Mouse (Mus musculus) heart, embryonic 14.5 days (tissue): ENCODE data around the gene Ccdc6. TPM values are rescaled to one million over a fixed set of nuclear protein-coding genes. Genes with fewer than 3 reads are reported as not detected.

ENCODE experiments used
- ATAC-seq: fragments of 200-750 bp; cut with Nextera tagmentation; 2 replicates; pipeline ENCODE4 v1.8.0; 2017; ENCODE audit warnings: low read depth, moderate TSS enrichment; ENCODE audit not compliant: insufficient number of reproducible peaks, insufficient read depth, low FRiP score
- H3K27ac ChIP-seq, 2 experiments: fragments of 200-500 bp in 1 of 2; fragments of 300-500 bp in 1 of 2; sonication (generic) in 1 of 2; replicated peaks in 1 of 2; 2 replicates each; pipeline ENCODE4 v1.5.1; 2012 to 2014; ENCODE audit warnings: low read depth in 2 of 2, low read length in 2 of 2, control low read depth in 1 of 2, mild to moderate bottlenecking in 1 of 2, mixed read lengths in 1 of 2; ENCODE audit not compliant: control insufficient read depth in 1 of 2, insufficient read depth in 1 of 2
- H3K27me3 ChIP-seq: fragments of 300-500 bp; sonication (generic); 2 replicates; pipeline ENCODE4 v1.6.1; 2014; ENCODE audit warnings: mild to moderate bottlenecking, low read length, control low read depth; ENCODE audit not compliant: control insufficient read depth, insufficient read depth
- H3K36me3 ChIP-seq: fragments of 300-500 bp; sonication (generic); 2 replicates; pipeline ENCODE4 v1.6.1; 2014; ENCODE audit warnings: mild to moderate bottlenecking, control low read depth, low read length, mixed read lengths; ENCODE audit not compliant: control insufficient read depth, insufficient read depth
- H3K4me1 ChIP-seq, 2 experiments: fragments of 200-500 bp in 1 of 2; fragments of 300-500 bp in 1 of 2; sonication (generic) in 1 of 2; 2 replicates each; pipeline ENCODE4 v1.6.1; 2012 to 2014; ENCODE audit warnings: low read length in 2 of 2, control low read depth in 1 of 2, mixed read lengths in 1 of 2; ENCODE audit not compliant: control insufficient read depth in 2 of 2, insufficient read depth in 2 of 2
- H3K4me2 ChIP-seq: fragments of 300-500 bp; sonication (generic); 2 replicates; pipeline ENCODE4 v1.6.1; 2014; ENCODE audit warnings: mild to moderate bottlenecking, low read length
- H3K4me3 ChIP-seq, 2 experiments: fragments of 200-500 bp in 1 of 2; fragments of 300-500 bp in 1 of 2; sonication (generic) in 1 of 2; 2 replicates each; pipeline ENCODE4 v1.5.1; 2012 to 2014; ENCODE audit warnings: low read length in 2 of 2, mild to moderate bottlenecking in 2 of 2, control low read depth in 1 of 2, low read depth in 1 of 2, moderate library complexity in 1 of 2; ENCODE audit not compliant: control insufficient read depth in 1 of 2, insufficient read depth in 1 of 2
- H3K9ac ChIP-seq: fragments of 300-500 bp; sonication (generic); 2 replicates; pipeline ENCODE4 v1.6.1; 2014; ENCODE audit warnings: mild to moderate bottlenecking, low read length
- H3K9me3 ChIP-seq: fragments of 300-500 bp; sonication (generic); 2 replicates; pipeline ENCODE4 v1.6.1; 2016; ENCODE audit warnings: low read length, control low read depth; ENCODE audit not compliant: control insufficient read depth
- WGBS: fragments of 180-500 bp; shearing (Covaris S2); extraction: QIAGEN DNeasy Blood & Tissue Kit; methylation state at CpG from one replicate; pipeline ENCODE4 v1.1.7; 2014; 5-methylcytosine and 5-hydroxymethylcytosine counted together
- polyA plus RNA-seq: library from polyadenylated mRNA; unstranded; fragments of >200 nt; fragmentation: Nextera tagmentation; extraction: Ambion mirVana; gene quantifications from 2 replicates; pipeline ENCODE4 v1.2.1, GENCODE M21; 2014

Gene Ccdc6
- polyA plus RNA-seq, 1 experiment from 2014 or later = 24.8 TPM

DNA sequence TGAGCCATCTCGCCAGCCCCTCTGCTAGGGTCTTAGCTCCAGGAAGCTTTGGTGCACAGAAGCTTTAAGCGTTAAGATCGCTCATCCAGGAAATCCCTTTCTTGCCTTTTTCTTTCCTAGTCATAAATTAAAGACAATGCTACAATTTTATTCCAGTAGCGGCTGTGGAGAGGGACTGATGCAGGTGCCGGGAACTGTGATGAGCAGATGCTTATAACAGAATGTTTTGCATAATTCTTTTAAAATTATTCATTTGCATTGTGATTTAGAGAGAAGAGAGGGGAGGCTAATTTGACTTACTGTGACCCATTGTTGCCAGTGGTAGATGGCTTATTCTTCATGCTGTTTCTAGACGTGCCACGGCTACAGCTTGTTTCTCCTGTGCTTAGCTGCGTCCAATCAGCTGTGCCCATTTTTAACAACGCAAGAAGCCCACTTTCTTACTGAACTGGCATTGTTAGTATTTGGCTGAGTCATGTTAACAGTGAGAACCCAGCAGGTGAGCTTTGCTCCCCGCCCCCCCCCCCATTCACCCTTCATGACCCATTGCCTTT lies 47.2 kb downstream of the Ccdc6 start:
- Histone ChIP-seq H3K27ac (no peak overlapping the region), H3K4me3 (no peak overlapping the region), H3K36me3 (peaks cover 52% of the 10 kb centered on the region), H3K9ac (no peak overlapping the region), H3K4me1 (peaks cover 10 to 25% of the 10 kb centered on the region in 2 experiments), H3K27me3 (no peaks in the 10 kb centered on the region), H3K4me2 (no peak overlapping the region), H3K9me3 (0 out of 2 replicates have a peak, but pooled peaks cover 6% of the 10 kb centered on the region)
- WGBS = 95% methylated on average over 10 of the region's 10 CpGs
- no peak for ATAC-seq

GRCm38 (mm10) chr10:70145873-70146272 lies 49.0 kb downstream of the Ccdc6 start:
- Histone ChIP-seq H3K4me1 (peaks cover 7 to 22% of the 10 kb centered on the region in 2 experiments), H3K27me3 (no peaks in the 10 kb centered on the region), H3K27ac (no peak overlapping the region), H3K9ac (no peak overlapping the region), H3K4me2 (no peak overlapping the region), H3K9me3 (0 out of 2 replicates have a peak, but pooled peaks cover 6% of the 10 kb centered on the region), H3K4me3 (no peak overlapping the region), H3K36me3 (peaks cover 62% of the 10 kb centered on the region)
- WGBS = 93% methylated on average over 12 of the region's 12 CpGs
- ATAC-seq = no peak

GRCm38 (mm10) chr10:70149093-70149492 lies 52.2 kb downstream of the Ccdc6 start:
- H3K4me1 ChIP-seq = peaks cover 26 to 40% of the 10 kb centered on the region in 2 experiments
- no peak for ATAC-seq
- no peak overlapping the region for H3K4me3 ChIP-seq
- 19% methylated on average over 7 of the region's 7 CpGs for WGBS
- H3K9ac ChIP-seq = no peak overlapping the region
- 0 out of 2 replicates have a peak, but pooled peaks cover 6% of the 10 kb centered on the region for H3K9me3 ChIP-seq
- H3K36me3 ChIP-seq = peaks cover 50% of the 10 kb centered on the region
- no peaks in the 10 kb centered on the region for H3K27me3 ChIP-seq
- H3K27ac ChIP-seq = peak overlapping the region; percentile 5 to 30; a peak in 1 of 4 replicates
- no peak overlapping the region for H3K4me2 ChIP-seq

DNA sequence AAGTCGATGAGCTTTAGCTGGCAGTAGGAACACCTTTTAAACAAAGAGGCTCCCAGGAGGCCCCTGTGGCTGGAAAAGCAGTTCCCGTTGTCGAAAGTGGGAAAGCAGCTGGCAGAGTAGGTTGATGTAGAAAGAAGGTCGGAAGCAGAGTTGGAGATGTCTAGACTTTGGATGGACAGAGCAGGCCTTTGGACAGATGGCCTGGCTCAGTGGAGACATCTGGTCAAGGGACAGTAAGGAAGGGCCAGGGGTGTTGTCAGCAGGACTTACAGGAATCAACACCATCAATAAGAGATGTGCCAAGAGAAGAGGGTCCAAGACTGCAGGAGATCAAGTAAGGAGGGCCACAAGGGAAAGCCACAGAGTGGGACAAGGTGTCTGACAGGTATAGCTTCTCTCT lies 53.4 kb downstream of the Ccdc6 start:
- Histone ChIP-seq H3K4me2 (no peak overlapping the region), H3K4me1 (peaks cover 26 to 40% of the 10 kb centered on the region in 2 experiments), H3K27me3 (no peaks in the 10 kb centered on the region), H3K9me3 (0 out of 2 replicates have a peak, but pooled peaks cover 6% of the 10 kb centered on the region), H3K9ac (no peak overlapping the region), H3K4me3 (no peak overlapping the region), H3K27ac (no peak overlapping the region), H3K36me3 (peaks cover 52% of the 10 kb centered on the region)
- WGBS = 63% methylated on average over 4 of the region's 4 CpGs
- ATAC-seq = no peak

DNA sequence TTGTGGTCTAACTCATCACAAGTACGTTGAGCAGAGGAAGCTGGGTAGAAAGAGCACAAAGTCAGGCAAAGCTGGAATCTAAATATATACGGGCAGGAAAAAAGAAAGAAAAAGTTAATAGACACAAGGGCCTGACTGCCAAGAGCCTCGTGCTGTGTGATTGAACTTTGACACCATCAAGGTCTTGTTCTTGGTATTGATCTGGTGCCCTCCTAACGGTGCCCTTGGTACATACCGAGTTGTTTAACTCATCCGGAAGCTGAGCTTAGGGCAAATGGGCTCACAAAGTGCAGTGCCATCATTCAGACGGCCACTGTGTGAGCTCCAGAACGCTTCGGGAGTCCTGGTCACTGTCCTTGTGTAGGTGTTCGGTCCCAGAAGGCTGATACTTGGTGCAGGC lies 54.2 kb downstream of the Ccdc6 start:
- Histone ChIP-seq H3K27ac (no peak overlapping the region), H3K4me2 (no peak overlapping the region), H3K9ac (no peak overlapping the region), H3K4me1 (peaks cover 26 to 40% of the 10 kb centered on the region in 2 experiments), H3K9me3 (no peaks in the 10 kb centered on the region), H3K4me3 (no peak overlapping the region), H3K27me3 (no peaks in the 10 kb centered on the region), H3K36me3 (peaks cover 52% of the 10 kb centered on the region)
- ATAC-seq = no peak
- WGBS = 88% methylated on average over 10 of the region's 10 CpGs

DNA sequence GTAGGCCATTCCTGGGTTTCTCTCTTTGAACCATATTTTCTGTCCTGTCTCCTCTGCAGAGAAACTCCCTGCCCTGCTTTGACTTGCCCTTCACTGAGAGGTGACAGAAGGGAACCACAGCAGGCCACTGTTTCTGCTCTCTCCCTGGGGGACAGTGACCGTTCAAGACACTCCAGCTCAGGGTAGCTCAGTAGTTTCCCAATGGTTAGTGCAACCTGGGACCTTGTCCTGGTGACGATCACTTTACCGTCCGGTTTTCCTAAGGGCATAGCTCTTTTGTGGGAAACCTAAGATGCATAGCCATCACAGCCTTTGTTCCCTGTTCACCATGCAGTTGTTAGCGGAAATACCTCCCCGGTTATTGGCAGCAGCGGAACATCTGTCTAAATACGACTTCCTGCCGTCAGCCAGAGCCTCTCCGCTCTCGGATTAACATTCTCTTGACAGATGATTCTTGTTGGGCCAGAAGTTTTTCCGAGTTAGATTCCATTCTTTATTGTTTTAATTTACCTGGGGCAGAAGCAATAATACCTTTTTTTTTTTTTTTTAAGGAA lies 55.3 kb downstream of the Ccdc6 start:
- Histone ChIP-seq H3K4me1 (peaks cover 26 to 40% of the 10 kb centered on the region in 2 experiments), H3K4me3 (no peak overlapping the region), H3K27ac (peak overlapping the region; percentile 30 to 79), H3K9me3 (no peaks in the 10 kb centered on the region), H3K36me3 (peaks cover 57% of the 10 kb centered on the region), H3K27me3 (no peaks in the 10 kb centered on the region), H3K4me2 (peak overlapping the region; percentile 57), H3K9ac (peak overlapping the region; percentile 61)
- 36% methylated on average over 12 of the region's 12 CpGs for WGBS
- no peak for ATAC-seq

GRCm38 (mm10) chr10:70153810-70154209 lies 56.9 kb downstream of the Ccdc6 start:
- H3K4me1 ChIP-seq = peaks cover 24 to 38% of the 10 kb centered on the region in 2 experiments
- no peak overlapping the region for H3K27ac ChIP-seq
- H3K4me2 ChIP-seq = no peak overlapping the region
- peaks cover 64% of the 10 kb centered on the region for H3K36me3 ChIP-seq
- H3K9ac ChIP-seq = no peak overlapping the region
- H3K4me3 ChIP-seq = no peak overlapping the region
- no peaks in the 10 kb centered on the region for H3K9me3 ChIP-seq
- no peaks in the 10 kb centered on the region for H3K27me3 ChIP-seq
- 75% methylated on average over 16 of the region's 16 CpGs for WGBS
- no peak for ATAC-seq
